Mouse (Mus musculus) layer of hippocampus, adult 11-12 months (tissue): ENCODE results near the gene Ptpn3.
A peak's percentile ranks its signal among the peaks of the same experiment; 100 is the strongest.
"Not testable (repeated sequence)": the region's sequence is repeated elsewhere in the genome, so short reads cannot be mapped to it uniquely, and the experiment has no call there.

ENCODE experiments used
- DNase-seq: peaks from one replicate; pipeline ENCODE4 v3.0.0; 2022; ENCODE audit warnings: low spot score

Gene Ptpn3

DNA sequence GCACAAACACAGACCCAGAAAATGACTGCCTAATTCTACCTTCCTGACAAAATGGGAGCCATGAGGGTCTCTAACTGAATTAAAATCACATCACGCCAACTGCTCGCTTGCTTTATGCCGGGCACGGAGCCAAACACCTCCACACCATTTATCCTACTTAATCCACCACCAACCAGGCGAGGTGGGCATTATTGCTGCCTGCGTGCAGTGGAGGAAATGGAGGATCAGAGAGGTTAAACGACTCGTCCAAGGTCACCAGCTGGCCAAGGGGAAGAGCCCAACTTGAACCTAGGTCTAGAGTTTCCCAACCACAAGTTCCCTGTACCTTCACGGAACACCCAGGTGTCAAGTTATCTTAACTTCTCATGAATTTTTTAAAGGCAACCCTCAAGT is 2.3 kb downstream of the Ptpn3 start:
- peak; percentile 57 for DNase-seq

DNA sequence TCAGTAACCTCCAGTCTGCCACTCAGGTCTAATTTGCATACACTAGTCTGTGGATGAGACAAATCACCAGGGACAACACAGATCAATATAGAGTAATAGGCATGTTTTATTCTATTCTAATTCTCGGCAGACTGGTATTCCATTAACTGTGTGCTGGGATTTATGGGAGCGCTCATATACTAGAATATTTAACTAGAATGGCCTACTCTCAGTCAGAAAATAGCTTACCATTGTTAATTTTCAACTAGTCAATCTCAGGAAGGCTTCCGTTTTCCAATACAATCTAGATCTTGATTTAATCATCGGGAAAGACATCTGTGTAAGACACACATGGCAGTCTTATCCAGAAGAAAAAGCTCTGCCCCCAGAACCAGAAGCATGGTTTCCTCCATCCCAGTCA is 3.5 kb downstream of the Ptpn3 start:
- no peak for DNase-seq

- no peak for DNase-seq
Measured at GRCm38 (mm10) chr4:57294971-57295656, 6.5 kb downstream of the Ptpn3 start.

- no peak for DNase-seq
Measured at GRCm38 (mm10) chr4:57292670-57293069, 9.0 kb downstream of the Ptpn3 start.

GRCm38 (mm10) chr4:57290049-57290448 is 11.6 kb downstream of the Ptpn3 start:
- no peak for DNase-seq

DNA sequence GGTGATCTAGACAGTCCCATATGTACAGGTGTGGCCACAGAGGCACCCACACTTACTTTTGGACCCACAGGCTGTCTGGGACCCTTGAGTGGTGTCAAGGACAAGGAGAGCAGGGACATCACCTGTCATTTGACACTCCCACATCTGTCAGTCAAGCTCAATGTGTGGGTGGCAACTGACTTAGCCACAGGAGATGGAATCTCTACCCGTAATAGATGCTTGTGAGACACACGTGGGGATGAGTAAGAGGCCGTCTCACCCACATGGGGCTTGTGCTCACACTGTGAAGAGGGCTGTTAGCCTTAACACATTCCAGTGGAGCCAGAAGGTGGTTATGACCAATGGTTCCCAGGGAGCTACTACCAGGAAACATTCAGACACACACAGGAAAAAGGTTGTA is 13.8 kb downstream of the Ptpn3 start:
- DNase-seq = no peak

DNA sequence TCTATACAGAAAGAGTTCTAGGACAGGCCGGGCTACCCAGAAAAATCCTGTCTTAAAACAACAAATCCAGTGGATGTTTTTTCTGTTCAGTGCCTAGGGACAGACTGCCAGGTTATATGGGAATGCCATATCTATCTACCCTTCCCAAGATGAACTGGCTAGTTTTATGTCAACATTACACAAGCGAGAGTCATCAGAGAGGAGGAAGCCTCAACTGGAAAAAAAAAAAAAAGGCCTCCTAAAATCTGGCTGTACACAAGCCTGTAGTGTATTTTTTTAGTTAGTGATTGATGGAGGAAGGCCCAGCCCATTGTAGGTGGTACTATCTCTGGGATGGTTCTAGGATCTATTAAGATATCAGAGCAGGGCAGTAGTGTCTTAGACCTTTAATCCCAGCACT is 16.4 kb downstream of the Ptpn3 start:
- no peak for DNase-seq

GRCm38 (mm10) chr4:57283189-57283588 is 18.4 kb downstream of the Ptpn3 start:
- DNase-seq = no peak

DNA sequence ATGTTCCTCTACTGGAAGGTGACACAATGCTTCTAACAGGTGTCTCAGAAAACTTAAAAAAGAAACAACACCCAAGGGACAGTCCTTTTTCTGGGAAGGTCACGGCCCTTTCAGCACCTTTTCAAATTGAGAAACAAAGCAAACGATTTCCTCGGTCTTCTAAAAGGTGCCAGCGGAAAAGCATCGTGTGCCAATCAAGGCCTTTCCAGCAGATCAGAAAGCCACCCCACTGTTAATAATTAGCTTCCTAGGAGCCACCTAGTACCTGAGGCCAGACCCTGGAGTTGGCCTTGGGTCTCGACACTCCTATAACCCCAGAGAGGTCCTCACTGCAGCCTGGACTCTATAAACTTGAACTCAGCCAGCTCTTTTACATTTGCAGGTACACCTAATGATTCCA is 19.0 kb downstream of the Ptpn3 start:
- no peak for DNase-seq

DNA sequence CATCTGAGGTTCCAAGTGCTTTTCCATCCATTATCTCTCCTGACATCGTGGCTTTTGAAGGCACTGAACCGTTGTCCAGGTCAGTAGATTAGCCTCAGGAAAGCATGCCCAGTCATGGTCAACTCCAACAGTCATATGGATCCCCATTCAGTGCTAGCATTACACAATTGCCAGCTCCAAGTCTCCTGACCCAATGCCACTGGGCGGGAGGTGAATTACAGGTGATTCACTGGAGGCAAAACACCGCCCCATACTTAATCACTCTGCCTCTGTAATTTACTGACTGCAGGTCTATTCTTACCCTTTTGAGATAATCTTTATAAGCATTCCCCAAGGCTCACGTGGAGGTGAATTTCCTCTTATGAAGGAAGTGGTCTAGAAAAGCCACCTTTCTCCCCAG is 19.5 kb downstream of the Ptpn3 start:
- no peak for DNase-seq

GRCm38 (mm10) chr4:57280888-57281287 is 20.7 kb downstream of the Ptpn3 start:
- no peak for DNase-seq

DNA sequence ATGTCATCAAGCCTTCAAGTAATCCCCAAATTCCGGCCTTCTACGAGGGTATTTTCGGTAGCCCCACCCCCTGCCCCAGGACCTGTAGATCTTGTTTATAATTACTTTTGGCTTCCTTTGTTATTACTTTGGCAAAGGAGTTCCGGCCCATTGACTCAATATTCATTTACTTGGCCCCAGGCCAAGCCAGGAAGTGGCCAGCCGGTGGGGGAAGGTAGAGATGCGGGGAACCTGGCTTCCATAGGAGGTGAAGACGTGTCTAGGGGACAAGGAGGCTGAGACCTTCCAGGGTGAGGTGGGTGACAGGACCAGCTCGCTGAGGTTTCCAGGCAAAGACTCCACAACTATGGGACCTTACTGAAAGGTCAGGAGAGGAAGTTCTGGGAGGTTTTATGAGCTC is 22.4 kb downstream of the Ptpn3 start:
- no peak for DNase-seq

DNA sequence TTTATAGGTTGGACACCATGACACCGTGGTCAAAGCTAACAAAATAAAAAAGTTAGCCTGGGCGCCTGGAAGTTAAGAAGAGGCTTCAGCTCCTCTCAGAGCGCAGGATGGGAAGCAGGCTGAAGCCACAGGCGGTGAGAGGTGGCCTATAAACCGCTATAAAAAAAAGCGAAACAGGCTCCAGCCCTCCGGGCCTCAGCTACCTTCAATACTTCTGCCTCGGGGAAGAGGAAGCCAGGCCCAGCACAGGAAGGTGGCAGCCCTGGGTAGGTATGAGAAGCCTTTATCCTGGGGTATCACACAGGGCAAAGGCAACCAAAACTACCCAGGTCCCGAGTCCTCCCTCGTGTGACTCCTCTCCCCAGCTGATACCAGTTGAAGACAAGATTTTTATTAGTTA is 22.8 kb downstream of the Ptpn3 start:
- no peak for DNase-seq

GRCm38 (mm10) chr4:57277671-57278070 is 24.0 kb downstream of the Ptpn3 start:
- DNase-seq = no peak

- DNase-seq = peak; percentile 64
Measured at GRCm38 (mm10) chr4:57275116-57275743, 26.4 kb downstream of the Ptpn3 start.

DNA sequence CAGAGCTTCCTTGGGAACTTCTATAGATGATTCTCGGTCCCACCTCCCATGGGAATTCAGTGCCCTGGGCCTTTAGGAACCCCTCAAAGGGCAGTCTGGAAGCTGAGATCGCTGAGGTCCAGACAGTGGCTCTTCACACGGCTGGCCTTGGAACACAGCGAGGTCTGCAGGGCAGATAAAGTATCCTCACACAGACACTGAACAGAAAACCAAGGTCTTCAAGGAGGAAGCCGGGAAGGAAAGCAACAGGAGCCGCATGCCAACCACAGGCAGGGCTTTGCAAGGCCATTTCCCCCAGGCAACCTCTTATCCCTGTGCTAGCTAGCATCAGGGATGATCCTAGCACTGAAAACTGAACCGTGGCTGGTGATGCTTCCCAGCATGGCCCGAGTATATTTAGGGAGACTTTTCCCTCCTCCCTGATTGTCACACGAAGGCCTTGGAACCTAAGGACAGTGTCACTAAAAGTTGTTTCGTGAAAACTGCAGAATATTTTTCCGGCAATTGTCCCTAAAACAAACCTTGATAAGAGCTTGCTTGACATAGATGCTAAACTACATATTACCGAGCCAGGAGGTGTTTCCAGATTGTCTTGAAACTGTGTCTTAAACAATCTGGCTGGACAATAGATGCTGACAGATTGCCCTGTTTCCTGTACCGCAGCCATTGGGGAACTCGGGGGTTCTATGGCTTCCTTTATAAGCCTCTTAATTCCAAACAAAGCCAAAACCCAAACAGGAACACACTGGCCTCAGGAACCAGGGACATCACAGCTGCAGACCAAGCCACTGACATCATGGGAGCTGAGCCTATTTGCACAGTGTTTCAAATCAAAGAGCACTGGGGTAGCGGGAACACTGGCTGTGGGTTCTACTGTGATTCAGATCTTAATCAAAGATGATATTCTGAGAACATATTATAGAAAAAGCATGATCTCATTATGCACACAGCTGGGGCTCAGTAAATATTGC is 27.8 kb downstream of the Ptpn3 start:
- DNase-seq = no peak

DNA sequence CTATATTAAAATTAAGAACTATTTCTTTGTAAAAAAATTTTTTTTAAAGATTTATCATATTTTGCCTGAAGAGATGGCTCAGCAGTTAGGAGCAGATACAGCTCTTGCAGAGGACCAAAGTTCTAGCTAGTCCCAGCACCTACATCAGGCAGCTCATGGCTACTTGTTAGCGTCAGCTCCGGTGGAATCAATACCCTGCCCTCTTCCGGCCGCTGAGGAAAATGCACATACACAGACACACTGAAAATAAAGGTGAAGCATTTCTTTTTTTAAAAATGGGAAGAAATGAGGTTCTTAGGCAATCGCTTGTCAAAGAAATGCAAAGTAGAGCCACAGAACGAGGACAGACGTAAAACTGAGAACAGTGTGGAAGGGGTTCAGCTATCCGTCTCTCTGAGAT is 30.6 kb downstream of the Ptpn3 start:
- no peak for DNase-seq

DNA sequence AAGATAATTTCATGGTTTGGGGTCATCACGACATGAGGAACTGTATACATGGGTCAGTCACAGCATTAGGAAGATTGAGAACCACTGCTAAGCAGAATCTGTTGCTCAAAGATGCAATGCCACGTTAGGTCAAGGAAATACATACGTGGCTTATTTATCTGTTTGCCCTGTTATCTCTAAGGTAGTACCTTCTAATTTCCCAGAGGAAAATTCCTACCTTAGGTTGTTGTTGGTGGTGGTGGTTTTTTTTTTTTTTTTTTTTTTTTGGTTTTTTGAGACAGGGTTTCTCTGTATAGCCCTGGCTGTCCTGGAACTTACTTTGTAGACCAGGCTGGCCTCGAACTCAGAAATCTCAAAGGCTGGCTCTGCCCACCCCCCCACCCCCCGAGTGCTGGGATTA is 31.1 kb downstream of the Ptpn3 start:
- not testable (repeated sequence) for DNase-seq

DNA sequence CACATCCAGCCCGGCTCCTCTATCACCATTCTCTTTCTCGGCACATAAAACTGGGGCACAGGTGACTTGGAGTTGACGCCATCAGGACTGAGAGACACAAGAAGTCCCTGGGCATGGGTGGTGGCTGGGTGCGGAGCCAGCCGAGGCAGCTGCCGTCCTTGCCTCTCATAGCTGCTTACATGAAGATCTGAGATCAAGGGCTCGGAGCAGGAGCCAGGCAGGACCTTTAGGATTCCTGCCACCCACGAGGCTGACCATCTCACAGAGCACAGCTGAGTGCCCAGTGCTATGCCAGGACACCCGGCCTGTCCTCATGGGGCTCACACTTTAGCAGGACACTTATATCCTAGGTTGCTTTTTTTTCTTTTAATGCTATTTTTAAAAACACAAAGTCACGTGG is 32.3 kb downstream of the Ptpn3 start:
- DNase-seq = no peak

GRCm38 (mm10) chr4:57268330-57268729 is 33.3 kb downstream of the Ptpn3 start:
- no peak for DNase-seq

DNA sequence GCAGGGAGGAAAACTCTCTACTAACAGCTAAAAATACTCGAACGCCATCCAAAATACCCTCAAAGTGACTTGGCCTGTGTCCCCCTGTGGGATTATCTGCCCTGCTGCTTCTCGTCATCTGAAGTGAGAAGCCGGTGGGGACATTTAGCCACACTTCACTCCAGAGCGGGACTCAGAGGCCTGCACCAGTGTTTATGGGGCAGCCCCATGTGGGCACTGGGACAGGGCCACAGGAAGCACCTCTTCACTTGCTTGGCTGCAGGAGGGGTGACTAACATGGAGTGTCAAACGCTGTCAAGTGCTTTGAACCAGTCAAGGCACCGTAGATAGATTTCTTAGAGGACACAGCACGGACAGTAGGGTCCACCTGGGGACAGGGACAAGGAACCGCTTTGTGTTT is 35.2 kb downstream of the Ptpn3 start:
- DNase-seq = no peak

- DNase-seq = no peak
Measured at GRCm38 (mm10) chr4:57263695-57264094, 37.9 kb downstream of the Ptpn3 start.
